Mouse (Mus musculus) myocyte (in vitro differentiated cells): ENCODE measurements at regions not wholly inside any gene's neighbourhood (a gene's known extent, or its start where the extent isn't known, plus 50 kb on each side); places are given as distances from the start of the nearest gene placed in this dataset.

Source experiments
- CEBPB ChIP-seq: IDR thresholded peaks from 2 replicates; pipeline ENCODE4 v1.6.1; 2011; ENCODE audit warnings: mild to moderate bottlenecking, moderate library complexity; ENCODE audit not compliant: poor library complexity, insufficient read depth, severe bottlenecking
- MAX ChIP-seq: IDR thresholded peaks from one replicate; pipeline ENCODE4 v1.6.1; 2011; ENCODE audit warnings: low read depth, mild to moderate bottlenecking, control low read depth
- MYOD1 ChIP-seq, 3 experiments: IDR thresholded peaks; one replicate each; pipeline ENCODE4 v1.6.1; 2011; ENCODE audit warnings: control low read depth in 2 of 3, low read depth in 2 of 3, mild to moderate bottlenecking in 2 of 3, moderate library complexity in 1 of 3; ENCODE audit not compliant: insufficient read length in 2 of 3, control insufficient read depth in 1 of 3
- POLR2A ChIP-seq: IDR thresholded peaks from one replicate; pipeline ENCODE4 v1.6.1; 2011; ENCODE audit warnings: low read depth, mild to moderate bottlenecking, control low read depth, moderate library complexity; ENCODE audit not compliant: insufficient read length
- POLR2AphosphoS2 ChIP-seq: IDR thresholded peaks from one replicate; pipeline ENCODE4 v1.6.1; 2011; ENCODE audit warnings: low read depth, control low read depth; ENCODE audit not compliant: insufficient read length
- TCF12 ChIP-seq: IDR thresholded peaks from one replicate; pipeline ENCODE4 v1.6.1; 2011; ENCODE audit warnings: mild to moderate bottlenecking, control low read depth; ENCODE audit not compliant: poor library complexity, insufficient read depth, severe bottlenecking
- USF1 ChIP-seq: IDR thresholded peaks from one replicate; pipeline ENCODE4 v1.6.1; 2011; ENCODE audit warnings: low read depth, mild to moderate bottlenecking, control low read depth, moderate library complexity

GRCm38 (mm10) chr8:44027738-44028137 is 317.9 kb upstream of the Adam34 start:
- TF ChIP-seq POLR2A (no peak), POLR2AphosphoS2 (no peak), MAX (no peak), USF1 (no peak), CEBPB (no peak), MYOD1 (IDR thresholded peaks at IDR 0.05; ENCODE audit: control insufficient read depth in 1 of 3, insufficient read length in 2 of 3, low read depth in 2 of 3) (no peak), TCF12 (no peak)
